Mouse (Mus musculus) hindbrain, embryonic 13.5 days (tissue): ENCODE data around the gene Etfbkmt. TPM values are rescaled to one million over a fixed set of nuclear protein-coding genes. Genes with fewer than 3 reads are reported as not detected.
"Not testable (repeated sequence)": the region's sequence is repeated elsewhere in the genome, so short reads cannot be mapped to it uniquely, and the experiment has no call there.

Source experiments
- ATAC-seq: fragments of 200-750 bp; cut with Nextera tagmentation; 2 replicates; pipeline ENCODE4 v1.8.0; 2017; ENCODE audit warnings: moderate TSS enrichment; ENCODE audit not compliant: low FRiP score
- H3K27ac ChIP-seq: fragments of 300-500 bp; sonication (generic); 2 replicates; pipeline ENCODE4 v1.5.1; 2015; ENCODE audit warnings: inconsistent platforms, mild to moderate bottlenecking, moderate library complexity
- H3K27me3 ChIP-seq: fragments of 300-500 bp; sonication (generic); 2 replicates; pipeline ENCODE4 v1.6.1; 2015; ENCODE audit warnings: mild to moderate bottlenecking, inconsistent platforms
- H3K36me3 ChIP-seq: fragments of 300-500 bp; sonication (generic); 2 replicates; pipeline ENCODE4 v1.6.1; 2015; ENCODE audit warnings: mild to moderate bottlenecking, inconsistent platforms
- H3K4me1 ChIP-seq: fragments of 300-500 bp; sonication (generic); replicated peaks from 2 replicates; pipeline ENCODE4 v1.6.1; 2015; ENCODE audit warnings: inconsistent platforms
- H3K4me2 ChIP-seq: fragments of 300-500 bp; sonication (generic); 2 replicates; pipeline ENCODE4 v1.6.1; 2015; ENCODE audit warnings: inconsistent platforms, mild to moderate bottlenecking, moderate library complexity
- H3K4me3 ChIP-seq: fragments of 300-500 bp; sonication (generic); 2 replicates; pipeline ENCODE4 v1.5.1; 2015; ENCODE audit warnings: mild to moderate bottlenecking, inconsistent platforms
- H3K9ac ChIP-seq: fragments of 300-500 bp; sonication (generic); 2 replicates; pipeline ENCODE4 v1.6.1; 2015; ENCODE audit warnings: mild to moderate bottlenecking, inconsistent platforms
- H3K9me3 ChIP-seq: fragments of 300-500 bp; sonication (generic); 2 replicates; pipeline ENCODE4 v1.6.1; 2016; ENCODE audit warnings: inconsistent platforms
- WGBS: fragments of 180-500 bp; shearing (Covaris S2); methylation state at CpG from one replicate; pipeline ENCODE4 v1.1.7; 2015; 5-methylcytosine and 5-hydroxymethylcytosine counted together
- polyA plus RNA-seq: library from polyadenylated mRNA; unstranded; fragments of >200 nt; fragmentation: Nextera tagmentation; extraction: Ambion mirVana; gene quantifications from 2 replicates; pipeline ENCODE4 v1.2.1, GENCODE M21; 2015

Gene Etfbkmt
- polyA plus RNA-seq, 1 experiment from 2014 or later: 7.4 TPM

DNA sequence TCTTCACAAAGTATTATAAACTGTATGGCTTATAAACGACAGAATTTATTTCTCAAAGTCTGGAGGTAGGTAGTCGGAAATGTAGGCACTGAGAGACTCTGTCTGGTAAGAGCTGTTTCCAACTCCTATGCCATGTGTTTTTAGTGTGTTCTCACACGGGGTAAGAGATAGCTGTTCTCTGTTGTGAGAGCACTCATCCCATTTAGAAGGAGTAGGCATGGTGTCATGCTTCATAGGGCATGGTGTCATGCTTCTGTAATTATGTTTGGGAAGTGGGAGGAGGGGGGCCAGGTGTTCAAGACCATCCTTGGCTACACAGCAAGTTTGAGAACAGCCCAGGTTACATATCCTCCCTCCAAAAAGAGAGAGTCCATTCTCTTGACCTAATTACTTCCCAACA, 32.0 kb upstream of the Etfbkmt start:
- ATAC-seq: no peak
- H3K4me1 ChIP-seq: no peaks in the 10 kb centered on the region
- no peaks in the 10 kb centered on the region for H3K27me3 ChIP-seq
- no peak overlapping the region for H3K4me3 ChIP-seq
- no peak overlapping the region for H3K9ac ChIP-seq
- no peaks in the 10 kb centered on the region for H3K36me3 ChIP-seq
- no peak overlapping the region for H3K4me2 ChIP-seq
- WGBS: 81% methylated on average over 3 of the region's 3 CpGs
- no peak overlapping the region for H3K27ac ChIP-seq
- H3K9me3 ChIP-seq: no peaks in the 10 kb centered on the region

DNA sequence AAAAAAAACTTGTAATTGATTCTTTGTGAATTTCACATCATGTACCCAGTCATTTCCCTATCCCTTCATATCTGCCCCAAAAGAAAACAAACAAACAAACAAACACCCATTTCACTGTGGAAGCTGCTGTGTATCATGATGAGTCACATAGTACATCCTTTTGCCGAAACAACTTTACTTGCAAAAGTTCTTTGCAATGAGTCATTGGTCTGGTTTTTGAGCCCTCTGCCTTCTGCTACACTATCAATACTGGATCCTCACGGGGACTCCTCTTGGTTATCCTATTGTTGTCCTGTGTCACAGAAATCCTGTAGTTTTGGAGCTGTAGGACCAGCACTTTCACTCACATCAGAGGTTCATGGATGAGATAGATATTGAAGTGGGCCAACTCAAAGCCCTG, 30.7 kb upstream of the Etfbkmt start:
- no peak for ATAC-seq
- H3K4me3 ChIP-seq: no peak overlapping the region
- no peak overlapping the region for H3K27ac ChIP-seq
- 82% methylated on average over 2 of the region's 2 CpGs for WGBS
- H3K4me1 ChIP-seq: no peaks in the 10 kb centered on the region
- no peaks in the 10 kb centered on the region for H3K36me3 ChIP-seq
- no peak overlapping the region for H3K4me2 ChIP-seq
- no peaks in the 10 kb centered on the region for H3K9me3 ChIP-seq
- no peaks in the 10 kb centered on the region for H3K27me3 ChIP-seq
- no peak overlapping the region for H3K9ac ChIP-seq

DNA sequence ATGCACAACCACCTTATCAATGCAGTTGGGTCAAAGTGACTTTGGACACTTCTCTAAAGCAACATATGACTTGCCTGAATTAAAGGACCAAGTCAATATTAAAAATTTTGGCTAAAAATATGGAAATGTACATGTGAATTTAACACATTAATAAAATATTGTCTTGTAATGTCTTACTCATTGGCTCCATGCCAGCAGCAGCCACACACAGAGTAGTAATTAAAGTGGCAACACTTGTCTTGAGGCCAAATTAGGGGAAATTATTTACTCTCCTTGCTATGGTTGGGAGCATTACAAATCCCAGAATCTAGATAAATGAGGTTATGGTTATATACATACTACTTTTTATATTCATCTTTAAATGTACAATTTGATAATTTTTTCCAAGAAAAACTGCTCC, 22.7 kb upstream of the Etfbkmt start:
- H3K36me3 ChIP-seq: no peaks in the 10 kb centered on the region
- no peak overlapping the region for H3K4me3 ChIP-seq
- no peak overlapping the region for H3K4me2 ChIP-seq
- no peak overlapping the region for H3K9ac ChIP-seq
- no peak for ATAC-seq
- no peaks in the 10 kb centered on the region for H3K9me3 ChIP-seq
- H3K4me1 ChIP-seq: no peaks in the 10 kb centered on the region
- H3K27me3 ChIP-seq: no peaks in the 10 kb centered on the region
- H3K27ac ChIP-seq: no peak overlapping the region

- Histone ChIP-seq H3K27me3 (no peaks in the 10 kb centered on the region), H3K27ac (no peak overlapping the region), H3K4me1 (no peaks in the 10 kb centered on the region), H3K9me3 (no peaks in the 10 kb centered on the region), H3K36me3 (no peaks in the 10 kb centered on the region), H3K4me2 (no peak overlapping the region), H3K9ac (no peak overlapping the region), H3K4me3 (no peak overlapping the region)
- WGBS: 68% methylated on average over 2 of the region's 2 CpGs
- ATAC-seq: no peak
These were observed 20.7 kb upstream of the Etfbkmt start for GRCm38 (mm10) chr6:149118935-149119334.

DNA sequence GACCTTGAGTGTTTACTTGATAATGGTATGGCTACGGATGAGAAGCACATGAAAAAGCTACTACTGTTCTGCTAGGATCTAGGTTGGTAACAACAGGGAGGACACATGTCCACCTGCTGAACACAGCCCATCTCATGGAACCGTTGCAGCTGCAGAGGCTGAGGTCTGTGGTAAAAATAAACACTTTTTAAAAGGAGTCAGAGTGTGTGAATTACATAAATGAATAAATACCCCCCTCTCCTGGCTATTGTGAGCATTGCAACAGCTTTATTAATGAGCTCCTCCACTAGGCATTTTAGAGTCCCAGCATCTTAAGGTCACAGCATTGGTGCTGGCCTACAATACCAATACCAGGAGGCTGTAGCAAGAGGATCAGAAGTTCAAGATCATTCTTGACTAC, 19.8 kb upstream of the Etfbkmt start:
- ATAC-seq: peak; percentile 57
- WGBS: 38% methylated on average over 2 of the region's 2 CpGs

DNA sequence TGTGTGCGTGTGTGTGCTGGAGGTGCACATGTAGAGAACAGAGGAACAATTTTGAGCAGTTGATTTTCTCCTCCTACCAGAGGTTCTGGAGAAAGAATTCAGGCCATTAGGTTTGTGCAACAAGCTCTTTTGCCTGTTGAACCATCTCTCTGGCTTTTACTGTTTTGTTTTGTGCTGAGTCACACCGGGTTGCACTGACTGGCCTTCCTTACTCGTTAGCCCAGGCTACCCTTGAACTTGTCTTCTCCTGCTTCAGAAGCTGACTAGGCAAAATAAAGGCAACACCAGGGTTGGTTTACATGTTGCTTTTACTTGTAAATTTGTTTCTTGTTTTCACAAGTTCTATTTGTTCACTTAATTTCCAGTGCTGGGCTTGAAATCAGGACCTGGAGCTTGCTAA, 16.6 kb upstream of the Etfbkmt start:
- Histone ChIP-seq H3K9ac (no peak overlapping the region), H3K4me3 (no peak overlapping the region), H3K27ac (no peak overlapping the region), H3K36me3 (no peaks in the 10 kb centered on the region), H3K27me3 (no peaks in the 10 kb centered on the region), H3K4me2 (no peak overlapping the region), H3K9me3 (no peaks in the 10 kb centered on the region), H3K4me1 (no peaks in the 10 kb centered on the region)
- 70% methylated on average over 3 of the region's 3 CpGs for WGBS
- ATAC-seq: no peak

More for the DNA sequence above, 19.8 kb upstream of the Etfbkmt start:
- Histone ChIP-seq H3K27me3 (no peaks in the 10 kb centered on the region), H3K9ac (no peak overlapping the region), H3K4me2 (no peak overlapping the region), H3K27ac (no peak overlapping the region), H3K36me3 (no peaks in the 10 kb centered on the region), H3K9me3 (no peaks in the 10 kb centered on the region), H3K4me3 (no peak overlapping the region), H3K4me1 (no peaks in the 10 kb centered on the region)

DNA sequence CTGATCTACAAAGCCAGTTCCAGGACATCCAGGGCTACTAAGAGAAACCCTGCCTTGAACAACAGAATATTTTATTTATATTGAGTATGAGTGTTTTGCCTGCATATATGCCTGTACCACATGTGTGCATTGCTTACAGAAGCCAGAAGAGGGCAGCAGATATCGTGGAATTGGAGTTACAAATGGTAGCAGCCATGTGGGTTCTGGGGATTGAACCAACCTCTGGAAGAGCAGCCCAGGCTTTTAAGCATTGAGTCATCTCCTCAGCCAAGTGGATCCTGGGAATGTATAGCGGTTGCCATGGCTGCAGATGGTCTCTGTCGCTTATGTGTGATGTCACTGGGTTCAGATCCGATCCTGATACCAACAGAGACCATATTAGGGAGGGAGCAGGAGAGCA, 13.0 kb upstream of the Etfbkmt start:
- Histone ChIP-seq H3K4me1 (peaks cover 5% of the 10 kb centered on the region; the same call in 1 of the 2 replicates), H3K9ac (no peak overlapping the region), H3K27me3 (no peaks in the 10 kb centered on the region), H3K9me3 (no peaks in the 10 kb centered on the region), H3K36me3 (no peaks in the 10 kb centered on the region), H3K27ac (no peak overlapping the region), H3K4me2 (no peak overlapping the region), H3K4me3 (no peak overlapping the region)
- WGBS: 68% methylated on average over 4 of the region's 4 CpGs
- no peak for ATAC-seq

DNA sequence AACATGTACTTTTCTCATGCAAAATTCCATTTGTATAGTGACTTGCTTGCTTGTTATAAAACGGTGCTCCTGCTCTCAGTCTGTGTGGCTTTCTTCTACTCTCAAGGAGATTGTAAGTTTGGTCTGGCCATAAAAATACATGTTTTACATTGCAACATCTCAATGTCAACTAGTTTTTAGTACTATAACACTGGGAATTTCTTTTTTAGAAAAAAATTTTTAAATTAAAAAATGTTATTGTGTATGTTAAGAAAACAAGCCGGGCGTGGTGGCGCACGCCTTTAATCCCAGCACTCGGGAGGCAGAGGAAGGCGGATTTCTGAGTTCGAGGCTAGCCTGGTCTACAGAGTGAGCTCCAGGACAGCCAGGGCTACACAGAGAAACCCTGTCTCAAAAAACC, 9.8 kb upstream of the Etfbkmt start, which contains the start of gene Gm10203:
Gm10203 (plus strand) TSS at position 301 of the 400 bp plus-strand sequence.
- H3K9ac ChIP-seq, H3K4me1 ChIP-seq, H3K9me3 ChIP-seq, H3K36me3 ChIP-seq, H3K27ac ChIP-seq, H3K4me3 ChIP-seq, H3K27me3 ChIP-seq, H3K4me2 ChIP-seq, ATAC-seq: not testable (repeated sequence)
- WGBS: 79% methylated on average over 8 of the region's 8 CpGs

DNA sequence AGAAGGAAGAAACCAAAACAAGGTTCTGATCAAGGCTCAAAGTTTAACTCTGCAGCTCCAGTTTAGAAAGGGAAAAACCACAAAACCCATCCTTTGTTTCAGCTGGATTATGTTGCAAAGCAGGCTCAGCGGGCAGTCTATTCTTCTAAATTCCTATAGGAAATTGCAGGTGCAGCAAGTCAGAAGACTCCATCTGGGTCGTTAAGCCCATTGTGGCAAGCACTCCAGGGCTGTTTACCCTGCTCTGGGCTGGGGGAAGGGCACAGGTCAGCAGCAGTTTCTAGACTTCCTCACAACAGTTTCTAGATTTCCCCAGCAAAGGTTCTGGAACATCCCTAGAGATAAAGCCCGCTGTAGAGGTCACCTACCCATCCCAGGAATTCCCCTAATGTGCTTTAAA, 8.5 kb upstream of the Etfbkmt start:
- WGBS: 6% methylated on average over 3 of the region's 3 CpGs

GRCm38 (mm10) chr6:149132311-149133077, 7.2 kb upstream of the Etfbkmt start:
- H3K9ac ChIP-seq: no peak overlapping the region
- no peak overlapping the region for H3K4me3 ChIP-seq
- H3K27ac ChIP-seq: no peak overlapping the region
- H3K4me1 ChIP-seq: peaks cover 10% of the 10 kb centered on the region; the same call in 1 of the 2 replicates
- H3K27me3 ChIP-seq: no peaks in the 10 kb centered on the region
- no peaks in the 10 kb centered on the region for H3K36me3 ChIP-seq
- H3K9me3 ChIP-seq: no peaks in the 10 kb centered on the region
- peak; percentile 69; the same call in 1 of the 2 replicates for ATAC-seq
- 32% methylated on average over 5 of the region's 5 CpGs for WGBS
- no peak overlapping the region for H3K4me2 ChIP-seq

More for the DNA sequence above, 8.5 kb upstream of the Etfbkmt start:
- no peaks in the 10 kb centered on the region for H3K9me3 ChIP-seq
- ATAC-seq: no peak
- no peak overlapping the region for H3K27ac ChIP-seq
- H3K27me3 ChIP-seq: no peaks in the 10 kb centered on the region
- no peak overlapping the region for H3K4me2 ChIP-seq
- peaks cover 10% of the 10 kb centered on the region; the same call in 1 of the 2 replicates for H3K4me1 ChIP-seq
- no peak overlapping the region for H3K9ac ChIP-seq
- no peak overlapping the region for H3K4me3 ChIP-seq
- H3K36me3 ChIP-seq: no peaks in the 10 kb centered on the region

GRCm38 (mm10) chr6:149134391-149135150, 5.1 kb upstream of the Etfbkmt start:
- no peak for ATAC-seq

DNA sequence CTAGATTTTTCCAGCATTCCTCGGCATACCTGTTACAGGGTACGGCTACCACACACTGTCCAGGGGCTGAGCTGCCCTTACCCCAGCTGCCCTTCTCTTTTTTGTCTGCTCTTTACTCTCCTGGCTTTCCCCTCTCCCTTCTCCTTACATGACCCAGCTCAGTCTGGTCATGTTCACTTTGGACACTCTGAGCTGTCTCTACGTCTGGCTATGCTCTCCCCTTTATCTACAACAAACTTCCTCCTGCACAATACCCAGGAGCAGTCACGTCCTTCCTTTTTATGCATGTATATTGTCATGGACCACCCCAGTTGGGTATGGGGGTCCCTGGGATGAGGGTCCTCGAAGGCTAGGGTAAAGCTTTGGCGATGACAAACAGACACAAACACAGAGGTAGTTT, 4.0 kb upstream of the Etfbkmt start:
- 86% methylated on average over 6 of the region's 6 CpGs for WGBS
- H3K36me3 ChIP-seq: no peaks in the 10 kb centered on the region
- H3K27me3 ChIP-seq: no peaks in the 10 kb centered on the region
- H3K9ac ChIP-seq: no peak overlapping the region
- H3K4me2 ChIP-seq: no peak overlapping the region
- no peak overlapping the region for H3K27ac ChIP-seq
- H3K4me3 ChIP-seq: no peak overlapping the region
- no peak for ATAC-seq
- peaks cover 10% of the 10 kb centered on the region; the same call in 1 of the 2 replicates for H3K4me1 ChIP-seq
- no peaks in the 10 kb centered on the region for H3K9me3 ChIP-seq

More at GRCm38 (mm10) chr6:149134391-149135150, 5.1 kb upstream of the Etfbkmt start:
- 19% methylated on average over 5 of the region's 5 CpGs for WGBS
- Histone ChIP-seq H3K4me2 (no peak overlapping the region), H3K9ac (no peak overlapping the region), H3K27ac (no peak overlapping the region), H3K4me1 (peaks cover 10% of the 10 kb centered on the region; the same call in 1 of the 2 replicates), H3K36me3 (no peaks in the 10 kb centered on the region), H3K27me3 (no peaks in the 10 kb centered on the region), H3K4me3 (no peak overlapping the region), H3K9me3 (no peaks in the 10 kb centered on the region)
